ENCODE assay signal across 8 mouse cellular contexts in genomic region chr2:26506746-26507280, GRCm38 (mm10). TPM values are rescaled to one million over a fixed set of nuclear protein-coding genes. Genes with fewer than 3 reads are reported as not detected.
A peak's percentile ranks its signal among the peaks of the same experiment; 100 is the strongest.
DNase-seq lines count a peak whose midpoint lies in the region; ATAC-seq and TF ChIP-seq lines count a peak whose summit lies in the region.

No protein-coding gene starts in this region.

- 85% methylated on average over 3 of the region's 3 CpGs for WGBS in heart, embryonic 10.5 days
- WGBS in spleen, adult 2 months = 77% methylated on average over 3 of the region's 3 CpGs
- 82% methylated on average over 3 of the region's 3 CpGs for WGBS in intestine, embryonic 16.5 days
- WGBS in stomach, embryonic 16.5 days = 73% methylated on average over 3 of the region's 3 CpGs

- no peaks in the 10 kb centered on the region for H3K36me3 ChIP-seq in heart, embryonic 10.5 days
- no peaks in the 10 kb centered on the region for H3K36me3 ChIP-seq in spleen, adult 2 months (ENCODE audit: control insufficient read depth, insufficient read depth, low read length)
- no peaks in the 10 kb centered on the region for H3K36me3 ChIP-seq in intestine, embryonic 16.5 days (ENCODE audit: control insufficient read depth, insufficient read depth, low read length)
- no peaks in the 10 kb centered on the region for H3K36me3 ChIP-seq in stomach, embryonic 16.5 days (ENCODE audit: control insufficient read depth, insufficient read depth, low read length)

- peak overlapping the region; percentile 85 for H3K27ac ChIP-seq in heart, embryonic 10.5 days
- H3K27ac ChIP-seq in spleen, adult 2 months (ENCODE audit: insufficient read depth, low read length) = 0 out of 2 replicates have a peak overlapping the region, but pooled peaks have one; percentile 10
- peak overlapping the region; percentile 75 for H3K27ac ChIP-seq in intestine, embryonic 16.5 days (ENCODE audit: low read length)
- peak overlapping the region; percentile 96 for H3K27ac ChIP-seq in stomach, embryonic 16.5 days (ENCODE audit: low read length)

- no peak for DNase-seq in heart, embryonic 10.5 days (ENCODE audit: low spot score)
- no peak for DNase-seq in heart, postnatal 36 days
- no peak for DNase-seq in spleen, adult 2 months (ENCODE audit: low read depth in 1 of 2, low spot score in 2 of 2)
- no peak for DNase-seq in spleen, postnatal 10 days (ENCODE audit: low spot score in 2 of 2)
- no peak for DNase-seq in cerebellum, postnatal 25 days
- DNase-seq in yolk sac, embryonic 10.5 days (ENCODE audit: low spot score) = no peak

- no peak overlapping the region for H3K4me2 ChIP-seq in intestine, embryonic 16.5 days (ENCODE audit: low read depth, low read length)
- H3K4me2 ChIP-seq in stomach, embryonic 16.5 days (ENCODE audit: low read depth, low read length) = no peak overlapping the region

- peaks cover 33% of the 10 kb centered on the region for H3K27me3 ChIP-seq in heart, embryonic 10.5 days (ENCODE audit: insufficient read depth, poor library complexity, severe bottlenecking)
- peaks cover 2% of the 10 kb centered on the region; the same call in 1 of the 2 replicates for H3K27me3 ChIP-seq in spleen, adult 2 months (ENCODE audit: control insufficient read depth, insufficient read depth, low read length)
- no peaks in the 10 kb centered on the region for H3K27me3 ChIP-seq in intestine, embryonic 16.5 days (replicated peaks; ENCODE audit: control insufficient read depth, insufficient read depth, low read length)
- H3K27me3 ChIP-seq in stomach, embryonic 16.5 days (ENCODE audit: control insufficient read depth, insufficient read depth, low read length) = no peaks in the 10 kb centered on the region

- no peak for TF ChIP-seq POLR2A in spleen, adult 2 months (IDR thresholded peaks at IDR 0.05; ENCODE audit: low read depth, low read length)

- H3K9ac ChIP-seq in intestine, embryonic 16.5 days (ENCODE audit: low read depth, low read length) = peak overlapping the region; percentile 43
- peak overlapping the region; percentile 64 for H3K9ac ChIP-seq in stomach, embryonic 16.5 days (ENCODE audit: low read length)

- TF ChIP-seq CTCF in spleen, adult 2 months (IDR thresholded peaks at IDR 0.05; ENCODE audit: extremely low read depth, insufficient read depth, insufficient read length, insufficient replicate concordance) = no peak

- H3K4me3 ChIP-seq in heart, embryonic 10.5 days = no peak overlapping the region
- no peak overlapping the region for H3K4me3 ChIP-seq in spleen, adult 2 months (ENCODE audit: extremely low read depth, insufficient read depth, insufficient read length)
- H3K4me3 ChIP-seq in intestine, embryonic 16.5 days (ENCODE audit: low read length) = no peak overlapping the region
- H3K4me3 ChIP-seq in stomach, embryonic 16.5 days (replicated peaks; ENCODE audit: low read length) = no peak overlapping the region

- H3K9me3 ChIP-seq in heart, embryonic 10.5 days = no peaks in the 10 kb centered on the region
- H3K9me3 ChIP-seq in intestine, embryonic 16.5 days (ENCODE audit: control insufficient read depth, low read length) = no peaks in the 10 kb centered on the region
- no peaks in the 10 kb centered on the region for H3K9me3 ChIP-seq in stomach, embryonic 16.5 days (replicated peaks; ENCODE audit: control insufficient read depth, low read length)

- intact Hi-C loops in heart, postnatal 36 days (cut with DNase I) = no loop called here

- no peak for ATAC-seq in intestine, embryonic 16.5 days
- ATAC-seq in stomach, embryonic 16.5 days (ENCODE audit: insufficient read depth, low FRiP score) = no peak

- H3K4me1 ChIP-seq in heart, embryonic 10.5 days = peaks cover 65% of the 10 kb centered on the region
- peaks cover 10% of the 10 kb centered on the region; the same call in 1 of the 2 replicates for H3K4me1 ChIP-seq in spleen, adult 2 months (ENCODE audit: control insufficient read depth, insufficient read depth, insufficient read length)
- H3K4me1 ChIP-seq in intestine, embryonic 16.5 days (ENCODE audit: control insufficient read depth, insufficient read depth, low read length) = peaks cover 39% of the 10 kb centered on the region
- H3K4me1 ChIP-seq in stomach, embryonic 16.5 days (ENCODE audit: control insufficient read depth, insufficient read depth, low read length) = peaks cover 53% of the 10 kb centered on the region

RNA-seq across cellular contexts. Expression of gene Notch1, which starts 9.7 kb away (rescaled TPM):
- 13.2 and 16.6 TPM in 2 replicates for polyA plus RNA-seq in heart, embryonic 10.5 days (2016; fragmentation: Nextera tagmentation; extraction: Ambion mirVana)
- 10 to 100 TPM; 29.5 to 34.0 TPM for total RNA-seq in heart, postnatal 36 days (2021)
- polyA plus RNA-seq in spleen, adult 2 months (2012; rRNA removed) = 34.6 and 39.6 TPM in 2 replicates
- polyA plus RNA-seq in intestine, embryonic 16.5 days (2015; fragmentation: Nextera tagmentation; extraction: Ambion mirVana) = 7.4 and 8.4 TPM in 2 replicates
- polyA plus RNA-seq in stomach, embryonic 16.5 days (2015; fragmentation: Nextera tagmentation; extraction: Ambion mirVana) = 14.1 and 15.4 TPM in 2 replicates

Comparison
In these comparisons a context has a peak if more than half of its experiments do, and no peak if none do; other contexts are left out.
1. H3K27ac ChIP-seq: peak in every context shown above with its lines; median percentile 96 in stomach, embryonic 16.5 days; 85 in heart, embryonic 10.5 days; 75 in intestine, embryonic 16.5 days; 10 in spleen, adult 2 months.